Mouse (Mus musculus) layer of hippocampus, adult 6 months (tissue): Measurements from ENCODE around the gene Ptx4. TPM values are rescaled to one million over a fixed set of nuclear protein-coding genes. Genes with fewer than 3 reads are reported as not detected.

Experiments
- long read RNA-seq, 2 experiments: library from polyadenylated mRNA; unstranded; transcript quantifications; one replicate each; pipeline ENCODE4 v2.0.0; 2019 to 2020
- polyA plus RNA-seq: library from polyadenylated mRNA; unstranded; fragments of <200 nt; fragmentation: Nextera tagmentation; gene quantifications from 2 replicates; pipeline ENCODE4 v1.2.3, GENCODE M21; 2021

Gene Ptx4
- polyA plus RNA-seq, result 0.79 and 0.80 TPM in 2 replicates
- long read RNA-seq, experiment 1, partial matches to known transcripts, result 0 of 1 reads
- long read RNA-seq, experiment 1, other reads (novel, unspliced or antisense), result 0 of 1 reads
- long read RNA-seq, experiment 2, partial matches to known transcripts, result 0 of 4 reads
- long read RNA-seq, experiment 2, other reads (novel, unspliced or antisense), result 0 of 4 reads

DNA sequence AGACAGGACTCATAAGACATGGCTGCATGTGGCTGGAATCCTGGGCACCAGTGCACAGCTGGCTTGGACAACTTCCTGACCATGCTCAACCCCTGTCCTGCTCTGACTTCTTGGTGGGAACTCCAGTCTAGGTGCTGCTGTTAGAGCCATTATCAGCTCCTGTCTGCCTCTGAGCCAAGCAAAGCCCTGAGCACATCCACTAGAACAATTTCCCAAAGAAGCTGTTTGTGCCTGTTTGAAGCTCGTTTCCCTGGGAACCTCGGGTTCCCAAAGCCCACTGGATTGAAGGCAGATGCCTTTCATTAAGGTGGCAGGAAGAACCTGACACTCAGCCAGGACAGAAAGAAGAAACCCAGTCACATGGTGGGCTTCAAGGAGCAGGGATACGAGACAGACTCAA is at the start of gene Ptx4:
Gene Ptx4, plus strand, starts transcription at position 355 of the 400 bp plus-strand sequence.

DNA sequence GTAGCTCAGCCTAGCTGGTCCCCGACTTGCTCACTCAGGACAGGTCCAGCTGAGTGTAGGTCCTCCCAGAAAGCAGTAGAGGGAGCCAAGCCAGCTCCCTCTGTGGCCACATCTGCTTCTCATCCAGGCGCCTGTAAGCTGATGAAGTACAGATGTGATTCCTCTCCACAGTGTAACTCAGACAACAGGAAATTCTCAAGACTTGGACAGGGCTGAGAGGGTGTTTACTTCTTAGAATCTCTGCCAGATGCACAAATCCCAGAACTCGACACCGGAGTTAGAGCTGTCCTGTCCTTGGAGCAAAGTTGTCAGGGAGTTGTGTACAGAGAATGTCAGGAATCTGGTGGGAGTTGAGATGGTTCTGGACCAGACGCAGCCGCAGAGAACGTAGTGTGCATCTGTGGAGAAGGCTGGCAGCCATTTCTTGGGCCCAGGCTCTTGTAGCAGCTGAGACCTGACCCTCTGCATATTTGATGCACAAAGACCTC is 37.1 kb upstream of the Ptx4 start, which contains the start of gene Tmem204:
Gene Tmem204, minus strand, starts transcription at position 148 of the 488 bp plus-strand sequence.

DNA sequence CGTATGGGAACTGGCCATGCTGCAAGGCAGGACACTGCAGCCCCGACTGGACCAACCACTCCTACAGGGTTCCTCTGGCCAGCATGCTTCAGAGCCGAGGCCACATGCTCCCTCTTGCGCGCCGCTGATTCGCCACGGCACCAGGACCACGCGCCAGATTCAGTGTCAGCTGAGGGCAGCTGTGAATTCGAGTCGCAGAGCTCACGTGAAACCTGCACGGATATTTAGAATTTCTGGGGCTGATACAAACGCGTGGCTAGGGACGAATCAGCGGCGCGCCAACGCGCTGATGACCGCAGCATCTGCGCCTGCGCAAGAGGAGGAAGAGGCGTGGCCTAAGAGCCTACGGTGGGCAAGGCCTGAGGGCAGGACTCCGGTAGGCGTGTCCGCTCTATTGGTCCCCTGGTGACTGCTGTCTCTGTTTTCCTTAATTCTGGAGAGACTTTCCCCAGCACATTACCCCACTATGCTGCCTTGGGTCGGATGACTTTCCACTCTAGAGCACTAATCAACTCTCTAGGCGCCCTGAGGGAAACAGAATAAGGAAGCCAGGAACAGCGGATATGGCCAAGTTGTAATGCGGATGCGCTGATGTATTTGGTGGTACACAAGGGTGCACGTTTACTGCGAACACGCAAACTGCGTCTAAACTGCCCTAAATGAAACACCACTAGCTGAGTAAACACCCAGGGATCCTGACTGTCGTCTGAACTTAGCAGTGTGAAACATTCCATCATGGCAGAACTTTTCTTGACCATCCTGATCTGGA is 4.7 kb upstream of the Ptx4 start, which contains the start of gene Telo2:
Gene Telo2, minus strand, starts transcription at position 304 of the 769 bp plus-strand sequence.

DNA sequence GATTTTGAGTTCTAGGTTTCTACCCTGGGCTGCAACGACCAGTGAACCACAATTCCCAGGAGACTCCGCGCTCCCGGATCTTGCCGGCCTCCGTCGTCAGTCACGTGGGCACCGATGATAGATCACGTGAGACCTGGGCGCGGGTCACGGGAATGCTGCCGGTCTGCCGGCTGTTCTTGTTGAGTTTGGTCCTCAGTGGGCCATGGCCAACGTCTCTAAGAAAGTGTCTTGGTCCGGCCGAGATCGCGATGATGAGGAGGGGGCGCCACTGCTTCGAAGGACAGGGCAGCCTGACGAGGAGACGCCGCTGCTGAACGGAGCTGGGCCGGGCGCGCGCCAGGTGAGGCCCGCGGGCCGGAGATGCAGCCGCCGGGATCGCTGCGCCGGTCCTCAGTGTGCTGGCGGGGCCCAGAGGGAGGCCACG is 12.7 kb downstream of the Ptx4 start, which contains the start of gene Clcn7:
Gene Clcn7, plus strand, starts transcription at position 117 of the 424 bp plus-strand sequence.

DNA sequence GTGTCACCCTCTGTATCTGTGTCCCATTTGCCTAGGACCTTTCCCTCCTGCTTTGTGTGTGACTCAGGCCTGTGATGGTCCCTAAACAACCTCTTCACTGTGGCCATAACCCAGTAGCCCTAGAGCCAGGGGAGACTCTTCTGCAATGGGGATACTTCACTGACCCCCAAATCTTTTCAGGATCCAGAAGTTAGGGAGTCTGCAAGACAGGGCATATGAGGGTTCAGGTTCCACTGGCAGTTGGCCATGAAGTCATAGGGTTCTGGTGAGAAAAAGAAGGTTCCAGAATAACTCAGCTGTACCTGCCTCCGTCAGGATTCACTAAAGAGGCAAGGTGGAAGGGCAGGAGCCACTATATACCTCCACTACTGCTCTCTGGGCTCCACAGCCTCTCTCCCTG is 41.6 kb downstream of the Ptx4 start, which contains the start of gene Ccdc154:
Gene Ccdc154, plus strand, starts transcription at position 301 of the 400 bp plus-strand sequence.

Other genes with a start within 250 kb of the Ptx4 start
- gene Nubp2, start 234.4 kb upstream of the Ptx4 start, polyA plus RNA-seq, result 54.0 and 61.7 TPM in 2 replicates
- 82.3 and 84.0 TPM in 2 replicates for gene Spsb3, start 234.1 kb upstream of the Ptx4 start, polyA plus RNA-seq
- 15.7 and 16.4 TPM in 2 replicates for gene Eme2, start 225.7 kb upstream of the Ptx4 start, polyA plus RNA-seq
- 173 and 187 TPM in 2 replicates for gene Mrps34, start 225.6 kb upstream of the Ptx4 start, polyA plus RNA-seq
- gene Nme3, start 224.3 kb upstream of the Ptx4 start, polyA plus RNA-seq, result 121 and 122 TPM in 2 replicates
- gene Mapk8ip3, start 183.8 kb upstream of the Ptx4 start, polyA plus RNA-seq, result 52.4 and 55.8 TPM in 2 replicates
- gene Jpt2, start 160.1 kb upstream of the Ptx4 start, polyA plus RNA-seq, result 4.7 and 5.9 TPM in 2 replicates
- 6.2 and 7.0 TPM in 2 replicates for gene Cramp1l, start 105.0 kb upstream of the Ptx4 start, polyA plus RNA-seq
- gene Ift140, start 104.7 kb upstream of the Ptx4 start, polyA plus RNA-seq, result 4.3 and 6.4 TPM in 2 replicates
- gene Tmem204, start 37.2 kb upstream of the Ptx4 start, polyA plus RNA-seq, result 15.0 and 15.1 TPM in 2 replicates
- gene Telo2, start 4.8 kb upstream of the Ptx4 start, polyA plus RNA-seq, result 9.6 and 9.7 TPM in 2 replicates
- 31.4 and 33.7 TPM in 2 replicates for gene Clcn7, start 12.6 kb downstream of the Ptx4 start, polyA plus RNA-seq
- not detected in 2 replicates for gene Ccdc154, start 41.7 kb downstream of the Ptx4 start, polyA plus RNA-seq
- not detected in 2 replicates for gene Gm38655, start 54.7 kb downstream of the Ptx4 start, polyA plus RNA-seq
- gene BC003965, start 63.8 kb downstream of the Ptx4 start, polyA plus RNA-seq, result 23.3 and 25.0 TPM in 2 replicates
- gene Unkl, start 67.6 kb downstream of the Ptx4 start, polyA plus RNA-seq, result 15.3 and 15.6 TPM in 2 replicates
- 90.7 and 91.3 TPM in 2 replicates for gene Gnptg, start 119.4 kb downstream of the Ptx4 start, polyA plus RNA-seq
- gene Tsr3, start 119.4 kb downstream of the Ptx4 start, polyA plus RNA-seq, result 58.8 and 62.6 TPM in 2 replicates
- gene Baiap3, start 135.6 kb downstream of the Ptx4 start, polyA plus RNA-seq, result 3.0 and 4.2 TPM in 2 replicates
- 235 and 259 TPM in 2 replicates for gene Ube2i, start 153.9 kb downstream of the Ptx4 start, polyA plus RNA-seq
- gene Prss34, start 177.6 kb downstream of the Ptx4 start, polyA plus RNA-seq, result not detected in 2 replicates
- not detected in 2 replicates for gene Prss28, start 187.9 kb downstream of the Ptx4 start, polyA plus RNA-seq
- not detected in 2 replicates for gene Prss29, start 197.9 kb downstream of the Ptx4 start, polyA plus RNA-seq
- gene Tpsab1, start 224.8 kb downstream of the Ptx4 start, polyA plus RNA-seq, result not detected in 2 replicates
- gene Tpsb2, start 245.5 kb downstream of the Ptx4 start, polyA plus RNA-seq, result not detected in 2 replicates
- gene Tpsg1, start 248.5 kb downstream of the Ptx4 start, polyA plus RNA-seq, result not detected in 2 replicates